Mouse (Mus musculus): Measurements from ENCODE around the gene Ppox. TPM values are rescaled to one million over a fixed set of nuclear protein-coding genes. Genes with fewer than 3 reads are reported as not detected.
"Not testable (repeated sequence)": the region's sequence is repeated elsewhere in the genome, so short reads cannot be mapped to it uniquely, and the experiment has no call there.

The Ppox gene
- polyA plus RNA-seq, 1 experiment from 2014 or later, result 49.5 TPM

- Histone ChIP-seq H3K9me3 (no peaks in the 10 kb centered on the region), H3K36me3 (peaks cover 11% of the 10 kb centered on the region), H3K27ac (peak overlapping the region; percentile 94), H3K4me1 (peaks cover 73% of the 10 kb centered on the region), H3K27me3 (no peaks in the 10 kb centered on the region), H3K9ac (no peak overlapping the region), H3K4me2 (no peak overlapping the region), H3K4me3 (no peak overlapping the region)
- no peak for ATAC-seq (ENCODE audit: insufficient number of reproducible peaks, low FRiP score, low TSS enrichment, low read depth)
- 55% methylated on average over 3 of the region's 3 CpGs for WGBS
Observed at GRCm38 (mm10) chr1:171248386-171249226, 32.4 kb downstream of the Ppox start.

DNA sequence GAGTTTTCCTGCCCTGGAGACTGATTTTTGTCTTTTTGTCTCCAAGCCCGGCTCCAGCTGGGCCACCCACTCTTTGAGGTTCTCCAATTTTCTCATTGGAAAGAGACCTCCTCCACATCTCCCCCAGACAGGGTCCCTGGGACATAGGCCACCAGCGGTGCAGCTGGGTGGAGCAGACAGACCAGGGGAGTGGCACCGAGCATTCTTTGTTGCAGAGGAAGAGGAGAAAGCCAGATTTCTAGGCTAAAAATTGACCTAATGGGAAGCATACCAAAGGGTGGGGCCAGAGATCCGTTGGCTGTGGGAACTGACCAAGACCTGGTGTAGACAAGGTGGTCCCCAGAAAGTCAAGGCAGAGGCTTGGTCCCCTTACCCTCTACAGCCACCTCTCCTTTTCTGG lies 33.1 kb downstream of the Ppox start:
- Histone ChIP-seq H3K27ac (peak overlapping the region; percentile 94), H3K9ac (no peak overlapping the region), H3K9me3 (no peaks in the 10 kb centered on the region), H3K4me1 (peaks cover 68% of the 10 kb centered on the region), H3K27me3 (no peaks in the 10 kb centered on the region), H3K36me3 (peaks cover 17% of the 10 kb centered on the region), H3K4me3 (peak overlapping the region; percentile 63), H3K4me2 (peak overlapping the region; percentile 58)
- WGBS, result 29% methylated on average over 4 of the region's 4 CpGs
- no peak for ATAC-seq (ENCODE audit: insufficient number of reproducible peaks, low FRiP score, low TSS enrichment, low read depth)

- H3K9ac ChIP-seq, result 0 out of 2 replicates have a peak overlapping the region, but pooled peaks have one; percentile 14
- H3K4me3 ChIP-seq, result peak overlapping the region; percentile 63
- H3K4me1 ChIP-seq, result peaks cover 64% of the 10 kb centered on the region
- peak overlapping the region; percentile 58 for H3K4me2 ChIP-seq
- no peaks in the 10 kb centered on the region for H3K9me3 ChIP-seq
- 10% methylated on average over 13 of the region's 13 CpGs for WGBS
- ATAC-seq (ENCODE audit: insufficient number of reproducible peaks, low FRiP score, low TSS enrichment, low read depth), result no peak
- H3K36me3 ChIP-seq, result peaks cover 22% of the 10 kb centered on the region
- peak overlapping the region; percentile 94 for H3K27ac ChIP-seq
- no peaks in the 10 kb centered on the region for H3K27me3 ChIP-seq
Observed at GRCm38 (mm10) chr1:171247453-171247841, 33.5 kb downstream of the Ppox start.

DNA sequence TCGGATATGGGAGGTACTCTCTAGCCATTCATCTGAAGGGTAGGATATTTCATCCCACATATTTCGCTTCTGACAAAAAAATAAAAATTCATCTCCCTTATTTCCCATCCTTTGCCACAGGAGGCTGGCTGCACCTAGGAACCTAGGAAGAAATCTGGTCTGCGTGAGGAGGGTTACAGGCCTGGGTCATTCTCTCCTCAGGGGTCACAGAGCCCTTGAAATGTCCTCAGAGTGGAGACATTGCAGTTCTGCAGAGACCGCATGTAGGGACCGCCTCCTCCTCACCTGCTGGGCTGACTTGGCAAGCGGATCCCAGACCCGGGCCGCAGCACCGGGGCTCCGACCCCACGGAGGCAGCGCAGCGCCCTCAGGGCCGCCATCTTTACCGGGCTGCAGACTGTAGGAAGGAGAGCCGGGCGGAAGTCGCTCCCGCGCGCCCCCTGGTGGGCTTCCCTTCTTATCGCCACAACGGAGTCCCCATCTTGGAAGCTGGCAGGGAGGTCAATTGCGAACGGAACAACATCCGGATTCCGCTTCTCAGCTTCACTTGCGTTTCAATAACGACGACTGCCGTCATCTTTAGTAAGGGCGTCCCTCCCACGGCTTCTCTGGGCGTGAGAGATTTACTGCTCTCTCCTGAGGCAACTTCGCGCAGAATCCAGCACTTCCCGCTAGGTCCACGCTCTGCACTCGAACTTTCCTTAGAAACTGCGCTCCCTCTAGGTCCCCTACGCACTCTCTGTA lies 34.1 kb downstream of the Ppox start:
- ATAC-seq (ENCODE audit: insufficient number of reproducible peaks, low FRiP score, low TSS enrichment, low read depth), result peak; percentile 90
- peak overlapping the region; percentile 72 for H3K4me2 ChIP-seq
- peak overlapping the region; percentile 63 for H3K4me3 ChIP-seq
- under 1% methylated on average over 41 of the region's 41 CpGs for WGBS
- H3K9ac ChIP-seq, result peak overlapping the region; percentile 64
- H3K4me1 ChIP-seq, result peaks cover 58% of the 10 kb centered on the region
- H3K27ac ChIP-seq, result peak overlapping the region; percentile 94
- peaks cover 28% of the 10 kb centered on the region for H3K36me3 ChIP-seq
- no peaks in the 10 kb centered on the region for H3K9me3 ChIP-seq
- no peaks in the 10 kb centered on the region for H3K27me3 ChIP-seq

DNA sequence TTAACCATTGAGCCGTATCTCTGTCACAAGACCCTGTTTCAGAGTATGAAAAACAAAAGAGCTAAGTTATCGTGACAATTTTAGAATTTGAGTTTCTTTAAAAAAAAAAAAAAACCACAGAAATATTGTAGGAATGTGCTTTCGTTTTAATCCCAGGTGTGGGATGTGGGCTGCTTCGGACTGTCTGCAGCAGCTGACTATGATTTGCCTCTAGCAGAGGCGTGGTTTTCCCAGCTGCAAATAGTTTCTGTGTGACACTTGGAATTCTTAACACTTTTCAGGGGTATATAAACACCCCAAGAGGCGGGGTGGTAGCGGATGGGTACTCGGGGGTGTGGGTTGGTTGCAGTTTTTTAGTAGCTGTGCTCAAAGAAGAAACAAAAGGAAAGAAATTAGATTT lies 35.6 kb downstream of the Ppox start:
- Histone ChIP-seq H3K27me3 (no peaks in the 10 kb centered on the region), H3K9ac (no peak overlapping the region), H3K9me3 (no peaks in the 10 kb centered on the region), H3K4me1 (peaks cover 43% of the 10 kb centered on the region), H3K4me3 (no peak overlapping the region), H3K36me3 (peaks cover 42% of the 10 kb centered on the region), H3K27ac (no peak overlapping the region), H3K4me2 (0 out of 2 replicates have a peak overlapping the region, but pooled peaks have one; percentile 72)
- 67% methylated on average over 8 of the region's 8 CpGs for WGBS
- no peak for ATAC-seq (ENCODE audit: insufficient number of reproducible peaks, low FRiP score, low TSS enrichment, low read depth)

- H3K4me2 ChIP-seq; ATAC-seq (ENCODE audit: insufficient number of reproducible peaks, low FRiP score, low TSS enrichment, low read depth); H3K9me3 ChIP-seq; H3K4me3 ChIP-seq; H3K27ac ChIP-seq; H3K9ac ChIP-seq; H3K27me3 ChIP-seq: not testable (repeated sequence)
- 84% methylated on average over 12 of the region's 12 CpGs for WGBS
- H3K4me1 ChIP-seq, result peaks cover 13% of the 10 kb centered on the region
- H3K36me3 ChIP-seq, result peaks cover 75% of the 10 kb centered on the region
Observed at GRCm38 (mm10) chr1:171241952-171242351, 39.0 kb downstream of the Ppox start.

GRCm38 (mm10) chr1:171240911-171241310 lies 40.1 kb downstream of the Ppox start:
- Histone ChIP-seq H3K4me3 (no peak overlapping the region), H3K36me3 (peaks cover 85% of the 10 kb centered on the region), H3K9me3 (no peaks in the 10 kb centered on the region), H3K4me2 (no peak overlapping the region), H3K9ac (no peak overlapping the region), H3K4me1 (peaks cover 8% of the 10 kb centered on the region), H3K27me3 (no peaks in the 10 kb centered on the region), H3K27ac (no peak overlapping the region)
- 89% methylated on average over 10 of the region's 10 CpGs for WGBS
- ATAC-seq (ENCODE audit: insufficient number of reproducible peaks, low FRiP score, low TSS enrichment, low read depth), result no peak

DNA sequence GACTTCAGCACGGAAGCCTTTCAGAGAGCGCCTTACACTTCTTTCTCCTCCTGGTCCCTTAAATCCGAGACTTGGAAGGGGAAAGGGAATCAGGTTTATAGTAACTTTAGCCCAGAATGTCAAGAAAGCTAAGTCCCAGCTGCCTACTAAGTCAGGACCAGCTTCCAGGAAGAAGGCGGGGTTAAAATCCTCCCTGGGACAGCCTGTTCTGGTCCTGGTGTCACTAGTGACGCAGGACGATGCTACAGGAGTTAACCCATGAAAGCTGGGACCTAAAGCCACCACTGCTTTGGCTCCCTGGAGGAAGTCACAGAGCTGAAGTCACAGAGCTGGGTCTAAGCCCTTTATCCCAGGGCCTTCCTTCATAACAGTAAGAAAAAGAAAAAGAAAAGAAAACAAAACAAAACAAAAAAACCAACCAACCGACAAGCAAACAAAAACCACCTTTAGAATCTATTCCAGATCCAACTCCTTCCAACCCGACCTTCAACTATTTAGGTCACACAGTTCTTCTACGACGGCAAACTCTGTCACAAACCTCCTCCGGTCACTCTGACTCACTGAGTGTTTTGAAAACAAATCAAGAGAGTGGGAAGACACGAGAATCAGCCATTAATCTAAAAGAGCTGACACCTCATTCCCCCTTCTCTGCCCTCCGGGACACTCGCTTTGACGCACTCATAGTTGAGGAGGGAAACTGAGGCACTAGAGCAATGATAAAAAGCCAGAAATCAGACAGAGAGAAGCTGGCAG lies 40.8 kb downstream of the Ppox start:
- Histone ChIP-seq H3K27ac (no peak overlapping the region), H3K4me1 (0 out of 2 replicates have a peak, but pooled peaks cover 2% of the 10 kb centered on the region), H3K9me3 (no peaks in the 10 kb centered on the region), H3K9ac (no peak overlapping the region), H3K27me3 (no peaks in the 10 kb centered on the region), H3K36me3 (peaks cover 87% of the 10 kb centered on the region), H3K4me3 (no peak overlapping the region), H3K4me2 (no peak overlapping the region)
- WGBS, result 76% methylated on average over 15 of the region's 15 CpGs
- no peak for ATAC-seq (ENCODE audit: insufficient number of reproducible peaks, low FRiP score, low TSS enrichment, low read depth)

DNA sequence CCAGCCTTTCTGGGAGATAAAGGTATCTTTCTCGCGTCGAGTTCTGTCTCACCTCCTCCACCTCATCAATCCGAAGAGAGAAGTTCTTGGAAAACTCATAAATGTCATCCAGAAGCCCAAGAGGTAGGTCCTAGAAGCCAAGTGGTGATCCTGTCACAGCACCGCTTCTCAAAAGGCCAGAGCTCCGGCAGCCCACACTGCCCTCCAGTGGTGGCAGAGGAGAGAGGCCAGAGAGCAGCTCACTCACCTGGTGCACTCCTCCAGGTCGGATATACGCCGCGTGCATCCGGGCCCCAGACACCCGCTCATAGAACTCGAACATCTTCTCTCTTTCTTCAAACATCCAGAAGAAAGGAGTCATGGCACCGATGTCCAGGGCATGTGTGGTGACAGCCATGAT lies 42.5 kb downstream of the Ppox start:
- H3K9me3 ChIP-seq, result no peaks in the 10 kb centered on the region
- H3K4me3 ChIP-seq, result no peak overlapping the region
- no peaks in the 10 kb centered on the region for H3K27me3 ChIP-seq
- no peaks in the 10 kb centered on the region for H3K4me1 ChIP-seq
- WGBS, result 70% methylated on average over 14 of the region's 14 CpGs
- peaks cover 97% of the 10 kb centered on the region for H3K36me3 ChIP-seq
- H3K9ac ChIP-seq, result no peak overlapping the region
- no peak overlapping the region for H3K4me2 ChIP-seq
- no peak overlapping the region for H3K27ac ChIP-seq
- no peak for ATAC-seq (ENCODE audit: insufficient number of reproducible peaks, low FRiP score, low TSS enrichment, low read depth)

DNA sequence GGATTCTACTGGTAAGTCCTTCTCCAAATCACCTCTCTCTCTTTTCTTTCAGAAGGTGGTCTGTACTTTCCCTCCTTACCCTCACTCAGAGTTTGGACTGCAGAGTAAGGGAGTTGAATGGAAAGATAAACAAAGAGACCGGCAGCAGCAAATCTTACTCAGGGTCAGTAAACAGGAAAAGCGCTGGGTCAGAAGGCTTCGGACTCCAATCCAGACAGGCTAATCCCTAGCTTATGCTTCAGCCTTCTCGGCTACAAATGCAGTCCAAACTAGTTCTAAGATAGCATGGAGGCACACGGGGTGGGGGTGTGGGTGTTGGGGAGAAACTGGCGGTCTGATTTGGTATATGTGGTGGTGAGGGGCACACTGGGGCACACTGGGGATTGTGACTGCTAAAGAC lies 43.5 kb downstream of the Ppox start:
- Histone ChIP-seq H3K4me1 (no peaks in the 10 kb centered on the region), H3K9ac (no peak overlapping the region), H3K27ac (no peak overlapping the region), H3K9me3 (no peaks in the 10 kb centered on the region), H3K36me3 (peaks cover 90% of the 10 kb centered on the region), H3K4me3 (no peak overlapping the region), H3K4me2 (no peak overlapping the region), H3K27me3 (no peaks in the 10 kb centered on the region)
- no peak for ATAC-seq (ENCODE audit: insufficient number of reproducible peaks, low FRiP score, low TSS enrichment, low read depth)
- WGBS, result 89% methylated on average over 6 of the region's 6 CpGs

- no peak for ATAC-seq (ENCODE audit: insufficient number of reproducible peaks, low FRiP score, low TSS enrichment, low read depth)
- WGBS, result 89% methylated on average over 4 of the region's 4 CpGs
- Histone ChIP-seq H3K4me1 (0 out of 2 replicates have a peak, but pooled peaks cover 2% of the 10 kb centered on the region), H3K27ac (no peak overlapping the region), H3K4me2 (no peak overlapping the region), H3K9me3 (no peaks in the 10 kb centered on the region), H3K36me3 (peaks cover 75% of the 10 kb centered on the region), H3K27me3 (no peaks in the 10 kb centered on the region), H3K4me3 (no peak overlapping the region), H3K9ac (no peak overlapping the region)
Observed at GRCm38 (mm10) chr1:171235791-171236190, 45.2 kb downstream of the Ppox start.

Measured in limb, embryonic 15.5 days (tissue).